Mouse (Mus musculus) right cerebral cortex, postnatal 4 days (tissue): ENCODE measurements at regions not wholly inside any gene's neighbourhood (a gene's known extent, or its start where the extent isn't known, plus 50 kb on each side); places are given as distances from the start of the nearest gene placed in this dataset.

Experiments used
- DNase-seq: peaks from one replicate; pipeline ENCODE4 v3.0.0-alpha.2; 2022

- peak; percentile 85 for DNase-seq
Observed at GRCm38 (mm10) chr1:34642304-34642893, 62.9 kb downstream of the Amer3 start.

- DNase-seq: no peak
Observed at GRCm38 (mm10) chr1:34653963-34654644, 74.6 kb downstream of the Amer3 start.

GRCm38 (mm10) chr1:34657481-34657880 is 78.0 kb downstream of the Amer3 start:
- DNase-seq: no peak

GRCm38 (mm10) chr1:34663875-34664547 is 84.6 kb downstream of the Amer3 start:
- DNase-seq: peak; percentile 63

GRCm38 (mm10) chr1:34664816-34665511 is 85.5 kb downstream of the Amer3 start:
- DNase-seq: peak; percentile 77

GRCm38 (mm10) chr1:34665512-34665854 is 86.0 kb downstream of the Amer3 start:
- DNase-seq: no peak

- peak; percentile 40 for DNase-seq
Observed at GRCm38 (mm10) chr1:34666226-34666662, 86.8 kb downstream of the Amer3 start.

- DNase-seq: no peak
Observed at GRCm38 (mm10) chr1:34677105-34677741, 97.8 kb downstream of the Amer3 start.

- DNase-seq: peak; percentile 56
Observed at GRCm38 (mm10) chr1:34677832-34678733, 98.6 kb downstream of the Amer3 start.

- DNase-seq: no peak
Observed at GRCm38 (mm10) chr1:34678734-34679068, 99.2 kb downstream of the Amer3 start.

- no peak for DNase-seq
Observed at GRCm38 (mm10) chr1:34686539-34686938, 107.1 kb downstream of the Amer3 start.

GRCm38 (mm10) chr1:34696533-34696932 is 117.1 kb downstream of the Amer3 start:
- DNase-seq: no peak

- peak; percentile 76 for DNase-seq
Observed at GRCm38 (mm10) chr1:34700237-34701030, 121.0 kb downstream of the Amer3 start.

- no peak for DNase-seq
Observed at GRCm38 (mm10) chr1:34701436-34701835, 122.0 kb downstream of the Amer3 start.

GRCm38 (mm10) chr1:34709089-34709488 is 129.6 kb downstream of the Amer3 start:
- DNase-seq: no peak

- no peak for DNase-seq
Observed at GRCm38 (mm10) chr1:34722674-34723073, 120.2 kb downstream of the Fam168b start.

GRCm38 (mm10) chr1:34732156-34732555 is 110.7 kb downstream of the Fam168b start:
- no peak for DNase-seq

- DNase-seq: no peak
Observed at GRCm38 (mm10) chr1:34733026-34733913, 109.6 kb downstream of the Fam168b start.

- DNase-seq: peak; percentile 74
Observed at GRCm38 (mm10) chr1:34738386-34739067, 104.3 kb downstream of the Fam168b start.

GRCm38 (mm10) chr1:34739621-34740020 is 103.2 kb downstream of the Fam168b start:
- DNase-seq: no peak
